Mouse (Mus musculus) neural tube, embryonic 11.5 days (tissue): ENCODE data around the gene Accs. TPM values are rescaled to one million over a fixed set of nuclear protein-coding genes. Genes with fewer than 3 reads are reported as not detected.

Source experiments
- ATAC-seq: fragments of 200-750 bp; cut with Nextera tagmentation; 2 replicates; pipeline ENCODE4 v1.8.0; 2017; ENCODE audit warnings: moderate number of reproducible peaks, mild to moderate bottlenecking, moderate TSS enrichment, moderate library complexity; ENCODE audit not compliant: insufficient read depth, low FRiP score, low TSS enrichment
- DNase-seq: peaks from one replicate; pipeline ENCODE4 v3.0.0-alpha.2; 2015; ENCODE audit warnings: low spot score
- H3K27ac ChIP-seq: fragments of 300-500 bp; sonication (generic); 2 replicates; pipeline ENCODE4 v1.5.1; 2014; ENCODE audit warnings: low read depth, mild to moderate bottlenecking, low read length
- H3K27me3 ChIP-seq: fragments of 300-500 bp; sonication (generic); 2 replicates; pipeline ENCODE4 v1.6.1; 2014; ENCODE audit warnings: mild to moderate bottlenecking, low read length, mixed read lengths; ENCODE audit not compliant: control insufficient read depth, insufficient read depth
- H3K36me3 ChIP-seq: fragments of 300-500 bp; sonication (generic); 2 replicates; pipeline ENCODE4 v1.6.1; 2014; ENCODE audit warnings: mild to moderate bottlenecking, low read length, moderate library complexity, mixed read lengths; ENCODE audit not compliant: control insufficient read depth, insufficient read depth
- H3K4me1 ChIP-seq: fragments of 300-500 bp; sonication (generic); 2 replicates; pipeline ENCODE4 v1.6.1; 2014; ENCODE audit warnings: low read length, mixed read lengths; ENCODE audit not compliant: control insufficient read depth, insufficient read depth
- H3K4me2 ChIP-seq: fragments of 300-500 bp; sonication (generic); 2 replicates; pipeline ENCODE4 v1.6.1; 2014; ENCODE audit warnings: low read depth, mild to moderate bottlenecking, moderate library complexity
- H3K4me3 ChIP-seq: fragments of 300-500 bp; sonication (generic); 2 replicates; pipeline ENCODE4 v1.5.1; 2014; ENCODE audit warnings: low read depth, low read length
- H3K9ac ChIP-seq: fragments of 300-500 bp; sonication (generic); 2 replicates; pipeline ENCODE4 v1.6.1; 2014; ENCODE audit warnings: mild to moderate bottlenecking, low read length
- H3K9me3 ChIP-seq: fragments of 300-500 bp; sonication (generic); 2 replicates; pipeline ENCODE4 v1.6.1; 2016; ENCODE audit warnings: low read length; ENCODE audit not compliant: control insufficient read depth
- WGBS: fragments of 180-500 bp; shearing (Covaris S2); extraction: QIAGEN DNeasy Blood & Tissue Kit; methylation state at CpG from one replicate; pipeline ENCODE4 v1.1.7; 2014; 5-methylcytosine and 5-hydroxymethylcytosine counted together
- polyA plus RNA-seq: library from polyadenylated mRNA; unstranded; fragments of >200 nt; fragmentation: Nextera tagmentation; extraction: Ambion mirVana; gene quantifications from 2 replicates; pipeline ENCODE4 v1.2.1, GENCODE M21; 2014

Gene Accs
- polyA plus RNA-seq, 1 experiment from 2014 or later = 7.8 TPM

DNA sequence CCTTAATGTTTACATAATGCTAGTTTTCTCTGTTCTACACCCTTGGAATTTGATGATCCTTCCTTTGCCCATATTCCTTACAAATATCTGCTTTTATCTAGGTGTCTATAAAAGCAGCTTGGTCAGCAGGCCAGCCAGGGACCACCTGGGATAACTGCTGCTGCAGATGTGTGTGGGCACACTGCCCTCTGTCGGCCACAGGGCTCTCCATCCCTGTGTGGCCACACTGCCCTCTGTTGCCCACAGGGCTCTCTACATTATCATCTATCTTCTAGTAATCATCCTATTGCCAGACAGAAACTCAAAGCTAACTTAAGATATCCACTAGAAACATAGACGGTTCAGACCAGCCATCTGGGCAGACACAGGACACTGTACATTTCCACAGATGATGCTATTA lies 39.8 kb downstream of the Accs start:
- DNase-seq = peak; percentile 58
- Histone ChIP-seq H3K36me3 (0 out of 2 replicates have a peak, but pooled peaks cover 2% of the 10 kb centered on the region), H3K9ac (no peak overlapping the region), H3K4me3 (no peak overlapping the region), H3K27ac (no peak overlapping the region), H3K27me3 (no peaks in the 10 kb centered on the region), H3K4me1 (no peaks in the 10 kb centered on the region), H3K4me2 (no peak overlapping the region), H3K9me3 (no peaks in the 10 kb centered on the region)
- ATAC-seq = no peak
- 10% methylated on average over 2 of the region's 2 CpGs for WGBS

DNA sequence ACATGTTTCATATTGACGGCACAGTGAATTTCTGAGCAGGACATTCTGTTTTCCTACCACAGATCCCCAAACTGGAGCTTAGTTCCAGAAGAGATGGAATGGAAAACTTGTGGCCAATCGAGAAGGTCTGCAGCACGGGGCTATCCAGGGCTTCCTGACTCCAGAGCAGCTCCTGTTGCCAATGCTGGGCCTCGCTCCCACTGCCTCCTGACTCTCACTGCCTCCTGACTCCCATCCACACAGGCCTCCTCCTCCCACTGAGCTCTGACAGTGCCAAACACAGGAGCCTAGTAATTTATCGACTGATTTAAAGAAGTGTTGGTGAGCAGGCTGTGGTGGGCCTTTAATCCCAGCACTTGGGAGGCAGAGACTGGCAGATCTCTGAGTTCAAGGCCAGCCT lies 41.7 kb downstream of the Accs start:
- no peak overlapping the region for H3K9ac ChIP-seq
- H3K27me3 ChIP-seq = no peaks in the 10 kb centered on the region
- DNase-seq (no peak), ATAC-seq (no peak)
- no peaks in the 10 kb centered on the region for H3K9me3 ChIP-seq
- no peak overlapping the region for H3K27ac ChIP-seq
- H3K4me1 ChIP-seq = no peaks in the 10 kb centered on the region
- H3K36me3 ChIP-seq = 0 out of 2 replicates have a peak, but pooled peaks cover 2% of the 10 kb centered on the region
- no peak overlapping the region for H3K4me2 ChIP-seq
- H3K4me3 ChIP-seq = no peak overlapping the region
- 89% methylated on average over 5 of the region's 5 CpGs for WGBS

DNA sequence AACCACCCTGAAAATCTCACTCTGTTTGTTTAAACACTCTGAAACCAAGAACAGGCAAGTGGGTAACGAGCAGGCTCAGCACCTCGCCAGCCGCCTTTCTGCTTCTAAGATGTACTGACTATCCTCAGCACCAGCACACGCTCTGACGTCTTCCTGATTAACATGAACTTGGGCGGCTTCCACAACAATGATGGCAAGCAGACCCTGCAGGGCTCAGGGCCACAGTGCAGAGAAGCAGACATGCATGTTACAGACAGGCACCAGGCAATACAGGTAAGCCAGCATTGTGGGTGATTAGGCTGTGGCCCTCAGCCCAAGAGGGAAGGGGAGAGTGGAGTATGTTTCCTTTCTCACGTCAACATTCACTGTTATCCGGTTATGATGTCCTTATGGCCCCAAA lies 42.3 kb downstream of the Accs start:
- Histone ChIP-seq H3K27me3 (no peaks in the 10 kb centered on the region), H3K9me3 (no peaks in the 10 kb centered on the region), H3K36me3 (0 out of 2 replicates have a peak, but pooled peaks cover 2% of the 10 kb centered on the region), H3K4me2 (no peak overlapping the region), H3K4me1 (no peaks in the 10 kb centered on the region), H3K4me3 (no peak overlapping the region), H3K27ac (no peak overlapping the region), H3K9ac (no peak overlapping the region)
- DNase-seq (no peak), ATAC-seq (no peak)
- 90% methylated on average over 8 of the region's 8 CpGs for WGBS

DNA sequence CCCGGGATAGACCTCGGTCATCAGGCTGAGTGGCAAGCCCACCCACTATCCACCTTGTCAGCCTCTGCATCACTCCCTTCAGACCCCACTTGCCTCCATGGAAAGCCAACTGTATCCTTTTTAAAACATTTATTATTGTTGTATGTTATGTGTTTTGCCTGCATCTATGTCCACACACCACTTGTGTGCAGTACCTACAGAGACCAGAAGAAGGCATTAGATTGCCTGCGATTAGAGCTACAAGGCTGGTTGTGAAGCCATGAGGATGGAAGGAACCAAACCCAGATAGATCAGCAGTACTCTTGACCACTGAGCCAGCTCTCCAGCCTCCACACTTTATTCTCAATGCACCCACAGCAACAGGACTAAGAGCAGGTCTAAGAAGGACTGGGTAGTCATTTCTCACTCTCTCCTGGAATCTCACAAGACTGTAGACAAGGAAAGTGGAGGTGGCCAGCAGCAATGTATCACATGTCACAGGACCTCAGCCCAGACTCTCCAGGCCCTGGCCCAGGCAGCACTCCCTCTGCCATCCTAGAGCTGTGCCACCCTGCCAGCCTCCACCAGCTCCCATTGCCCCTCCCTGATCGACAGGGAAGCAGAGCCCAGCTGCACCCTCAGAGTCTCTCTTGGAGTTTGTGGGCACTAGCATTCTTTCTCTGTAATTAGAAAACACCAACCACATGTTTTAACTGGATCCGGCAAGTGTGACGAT lies 43.1 kb downstream of the Accs start:
- Histone ChIP-seq H3K27ac (no peak overlapping the region), H3K4me1 (no peaks in the 10 kb centered on the region), H3K4me3 (no peak overlapping the region), H3K9ac (no peak overlapping the region), H3K4me2 (no peak overlapping the region), H3K36me3 (0 out of 2 replicates have a peak, but pooled peaks cover 2% of the 10 kb centered on the region), H3K9me3 (no peaks in the 10 kb centered on the region), H3K27me3 (no peaks in the 10 kb centered on the region)
- 92% methylated on average over 6 of the region's 6 CpGs for WGBS
- no peak for DNase-seq
- no peak for ATAC-seq

DNA sequence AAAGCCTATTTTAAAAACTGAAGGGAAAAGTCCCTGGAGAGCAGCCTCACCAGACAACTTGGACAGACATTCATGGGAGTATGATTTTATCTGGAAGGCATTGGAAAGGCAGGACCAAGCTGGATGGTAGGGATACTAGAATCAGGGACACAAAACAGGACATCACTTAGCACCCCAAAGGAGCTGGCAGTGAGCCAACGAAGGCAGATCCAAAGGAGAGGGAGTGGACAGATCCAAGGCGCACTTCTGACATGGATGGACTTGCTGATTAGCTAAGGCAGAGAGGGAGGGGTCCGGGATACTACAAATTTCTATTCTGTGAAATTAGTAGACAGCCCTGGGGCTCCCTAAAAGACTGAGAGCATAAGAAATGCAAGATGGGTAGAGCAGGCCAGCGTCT lies 44.2 kb downstream of the Accs start:
- Histone ChIP-seq H3K36me3 (0 out of 2 replicates have a peak, but pooled peaks cover 2% of the 10 kb centered on the region), H3K4me3 (no peak overlapping the region), H3K27me3 (no peaks in the 10 kb centered on the region), H3K4me2 (no peak overlapping the region), H3K27ac (no peak overlapping the region), H3K9me3 (no peaks in the 10 kb centered on the region), H3K4me1 (no peaks in the 10 kb centered on the region), H3K9ac (no peak overlapping the region)
- 88% methylated on average over 4 of the region's 4 CpGs for WGBS
- ATAC-seq (no peak), DNase-seq (no peak)

DNA sequence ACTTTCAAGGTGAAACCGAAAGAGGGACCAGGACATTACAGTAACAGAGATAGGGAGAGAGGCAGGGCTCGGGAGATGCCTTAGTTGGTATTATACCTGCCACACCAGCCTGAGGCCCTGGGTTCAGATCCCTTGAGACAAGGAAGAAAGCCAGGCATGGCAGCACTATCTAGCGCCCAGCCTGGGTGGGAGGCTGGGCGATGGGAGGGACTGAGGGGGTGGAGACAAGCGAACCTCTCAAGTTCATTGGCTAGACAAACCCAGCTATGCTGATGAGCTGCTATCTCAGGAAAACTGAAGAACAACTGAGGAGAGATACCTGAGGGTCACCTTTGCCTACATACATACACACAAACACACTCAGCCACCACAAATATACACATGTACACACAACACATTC lies 44.7 kb downstream of the Accs start:
- Histone ChIP-seq H3K36me3 (0 out of 2 replicates have a peak, but pooled peaks cover 2% of the 10 kb centered on the region), H3K9me3 (no peaks in the 10 kb centered on the region), H3K27ac (no peak overlapping the region), H3K4me3 (no peak overlapping the region), H3K4me1 (no peaks in the 10 kb centered on the region), H3K4me2 (no peak overlapping the region), H3K9ac (no peak overlapping the region), H3K27me3 (no peaks in the 10 kb centered on the region)
- ATAC-seq = no peak
- 73% methylated on average over 5 of the region's 5 CpGs for WGBS
- DNase-seq = no peak

DNA sequence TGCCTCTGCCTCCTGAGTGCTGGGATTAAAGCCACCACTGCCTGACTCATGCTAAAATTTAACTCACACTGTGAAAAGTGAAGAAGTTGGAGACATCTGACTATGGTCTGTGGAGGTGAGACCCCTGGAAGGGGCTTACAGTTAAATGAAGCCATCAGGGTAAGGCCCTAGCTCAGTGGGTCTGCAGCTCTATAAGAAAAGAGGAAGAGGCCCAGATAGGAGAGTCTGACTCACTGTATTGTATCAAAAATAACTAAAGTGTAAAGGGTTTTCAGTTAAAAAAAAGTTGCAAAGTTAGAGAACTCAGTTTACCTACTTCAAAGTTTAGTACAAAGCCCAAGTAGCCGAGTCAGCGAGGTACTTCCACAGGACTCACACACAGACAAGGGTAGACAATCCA lies 46.8 kb downstream of the Accs start:
- Histone ChIP-seq H3K4me2 (no peak overlapping the region), H3K36me3 (0 out of 2 replicates have a peak, but pooled peaks cover 2% of the 10 kb centered on the region), H3K9ac (no peak overlapping the region), H3K27ac (no peak overlapping the region), H3K4me3 (no peak overlapping the region), H3K4me1 (no peaks in the 10 kb centered on the region), H3K27me3 (no peaks in the 10 kb centered on the region), H3K9me3 (no peaks in the 10 kb centered on the region)
- DNase-seq (no peak), ATAC-seq (no peak)
- 95% methylated on average over 2 of the region's 2 CpGs for WGBS

DNA sequence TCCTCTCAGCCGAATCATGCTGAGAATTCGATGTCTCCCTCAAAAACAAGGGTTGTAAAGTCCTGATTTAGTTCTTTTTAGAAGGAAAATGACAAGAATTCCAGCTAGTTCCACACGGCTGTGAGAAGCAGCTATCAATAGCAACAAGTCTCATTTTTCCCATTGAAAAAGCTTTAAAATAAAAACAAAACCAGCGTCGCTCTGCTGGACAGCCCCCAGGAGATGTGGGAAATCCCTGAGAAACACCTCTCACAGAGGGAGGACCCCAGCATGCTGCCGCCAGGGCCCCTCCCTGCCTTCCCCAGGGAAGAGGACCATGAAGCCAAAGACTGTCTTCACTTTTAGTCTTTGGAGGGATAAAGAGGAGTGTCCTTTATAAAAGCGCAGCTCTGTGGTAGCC lies 48.6 kb downstream of the Accs start:
- Histone ChIP-seq H3K36me3 (peaks cover 3% of the 10 kb centered on the region; the same call in 1 of the 2 replicates), H3K4me3 (no peak overlapping the region), H3K27me3 (no peaks in the 10 kb centered on the region), H3K4me2 (no peak overlapping the region), H3K27ac (no peak overlapping the region), H3K9me3 (no peaks in the 10 kb centered on the region), H3K9ac (no peak overlapping the region), H3K4me1 (no peaks in the 10 kb centered on the region)
- ATAC-seq (no peak), DNase-seq (no peak)
- WGBS = 86% methylated on average over 7 of the region's 7 CpGs

DNA sequence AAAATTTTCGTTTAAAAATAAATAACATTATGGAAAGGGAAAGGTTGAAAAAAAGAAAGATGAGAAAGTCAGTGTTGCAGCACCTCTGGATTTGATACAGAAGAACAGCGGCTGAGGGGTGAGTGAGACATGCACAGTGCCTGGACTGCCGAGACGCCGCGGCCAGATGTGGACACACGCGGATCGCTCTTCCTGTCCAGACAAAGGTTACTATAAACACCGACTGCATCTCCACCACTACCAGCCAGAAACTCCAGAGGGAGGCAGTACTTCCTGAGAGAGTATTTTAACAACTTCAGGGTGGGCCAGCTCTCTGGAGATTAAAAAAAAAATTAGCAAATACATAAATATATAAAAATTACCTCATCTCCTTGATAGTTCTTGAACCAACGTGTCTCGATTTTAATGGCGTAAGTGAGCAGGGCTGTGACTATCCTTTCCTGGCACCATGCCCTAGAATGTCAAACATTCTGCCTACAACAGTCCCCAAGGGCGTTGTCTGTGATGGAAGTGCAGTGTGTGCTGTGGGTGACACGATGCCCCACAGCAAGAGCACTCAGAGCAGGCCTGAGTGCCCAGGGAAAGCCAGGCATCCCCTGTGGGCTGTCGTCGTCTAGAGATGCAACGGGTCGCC lies 52.5 kb downstream of the Accs start:
- DNase-seq (no peak), ATAC-seq (no peak)
- Histone ChIP-seq H3K4me1 (no peaks in the 10 kb centered on the region), H3K9ac (no peak overlapping the region), H3K27me3 (no peaks in the 10 kb centered on the region), H3K27ac (no peak overlapping the region), H3K4me3 (no peak overlapping the region), H3K9me3 (no peaks in the 10 kb centered on the region), H3K36me3 (peaks cover 5% of the 10 kb centered on the region), H3K4me2 (no peak overlapping the region)
- WGBS = 86% methylated on average over 19 of the region's 19 CpGs
